17 mouse cellular contexts compared by ENCODE assay signal in genomic region chr2:48494632-48495031, GRCm38 (mm10).
"Had no signal": no experiment of that assay in that cellular context is flagged by ENCODE, and none has a peak within 500 bp of the region (broad histone marks: within the 10 kb centered on the region; RNA-seq: fewer than 3 reads in every experiment).

No protein-coding gene starts in this region.

- H3K4me3 ChIP-seq: liver, embryonic 12.5 days; midbrain, embryonic 10.5 days; midbrain, embryonic 12.5 days; myocyte; neural tube, embryonic 13.5 days; neural tube, embryonic 15.5 days had no signal

- H3K36me3 ChIP-seq: liver, embryonic 12.5 days; midbrain, embryonic 10.5 days; midbrain, embryonic 12.5 days; neural tube, embryonic 13.5 days; neural tube, embryonic 15.5 days had no signal

- H3K9ac ChIP-seq: liver, embryonic 12.5 days; liver, embryonic 14.5 days; midbrain, embryonic 12.5 days; neural tube, embryonic 13.5 days; neural tube, embryonic 15.5 days had no signal

- H3K4me2 ChIP-seq: liver, embryonic 12.5 days; midbrain, embryonic 12.5 days; neural tube, embryonic 13.5 days; neural tube, embryonic 15.5 days had no signal

- H3K27me3 ChIP-seq: liver, embryonic 12.5 days; midbrain, embryonic 12.5 days; neural tube, embryonic 13.5 days; neural tube, embryonic 15.5 days had no signal

- ATAC-seq: liver, embryonic 12.5 days; midbrain, embryonic 16.5 days had no signal

- H3K27ac ChIP-seq: liver, embryonic 12.5 days; liver, embryonic 14.5 days; midbrain, embryonic 10.5 days; midbrain, embryonic 12.5 days; neural tube, embryonic 13.5 days; neural tube, embryonic 15.5 days had no signal

- H3K4me1 ChIP-seq: liver, embryonic 12.5 days; midbrain, embryonic 10.5 days; midbrain, embryonic 12.5 days; neural tube, embryonic 13.5 days; neural tube, embryonic 15.5 days had no signal

- H3K9me3 ChIP-seq: liver, embryonic 12.5 days; midbrain, embryonic 10.5 days; midbrain, embryonic 12.5 days; neural tube, embryonic 13.5 days; neural tube, embryonic 15.5 days had no signal

- DNase-seq: midbrain, embryonic 14.5 days; retina, postnatal 1 day; right cerebral cortex, adult 18-20 months; right cerebral cortex, postnatal 25 days; right cerebral cortex, postnatal 4 days; spleen, adult 18-20 months; thymus, adult 18-20 months; thymus, postnatal 14 days; thymus, postnatal 36 days had no signal
